Mouse (Mus musculus) embryo, embryonic 10 days (tissue): ENCODE data around the gene Gpatch2l.

Source experiments
- DNase-seq: peaks from one replicate; pipeline ENCODE4 v3.0.0-alpha.2; 2015; ENCODE audit warnings: low spot score

The Gpatch2l gene

DNA sequence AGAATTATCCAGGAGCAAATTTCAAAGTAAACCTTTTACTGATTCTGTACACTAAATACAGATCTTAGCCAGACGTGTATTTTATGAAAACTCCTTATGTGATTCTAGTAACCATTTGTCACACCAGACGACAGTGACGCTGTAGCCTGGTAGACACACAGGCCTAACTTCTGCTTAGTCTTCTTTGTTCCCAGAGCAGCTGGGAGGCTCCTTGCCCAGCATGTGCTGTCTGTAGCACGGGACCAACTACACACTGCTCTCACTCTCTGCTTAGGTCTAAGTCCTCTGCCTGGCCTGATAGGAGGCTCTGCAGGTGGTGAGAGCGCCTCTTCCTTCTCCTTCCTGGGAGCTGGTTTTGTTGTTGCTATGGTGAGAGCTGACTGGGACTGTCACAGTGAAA, 35.2 kb downstream of the Gpatch2l start:
- no peak for DNase-seq

DNA sequence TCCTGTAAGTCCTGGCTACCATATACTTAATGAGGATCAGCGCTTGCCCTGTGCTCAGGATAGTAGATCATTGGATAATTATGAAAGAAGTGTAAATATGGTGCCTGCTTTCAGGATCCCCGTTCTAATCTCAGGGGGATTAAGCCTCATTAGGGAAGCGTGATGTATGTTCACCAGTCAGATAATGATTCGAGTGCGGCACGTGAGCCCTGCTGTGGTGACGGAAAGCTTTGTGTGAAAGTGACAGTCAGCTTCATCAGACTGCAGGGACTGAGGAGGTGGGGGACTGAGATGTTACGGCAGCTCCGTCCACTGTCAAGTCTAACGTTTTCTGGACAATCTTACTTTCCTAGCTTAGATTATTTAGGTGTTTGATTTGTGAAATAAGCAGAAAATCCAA, 38.3 kb downstream of the Gpatch2l start:
- no peak for DNase-seq

DNA sequence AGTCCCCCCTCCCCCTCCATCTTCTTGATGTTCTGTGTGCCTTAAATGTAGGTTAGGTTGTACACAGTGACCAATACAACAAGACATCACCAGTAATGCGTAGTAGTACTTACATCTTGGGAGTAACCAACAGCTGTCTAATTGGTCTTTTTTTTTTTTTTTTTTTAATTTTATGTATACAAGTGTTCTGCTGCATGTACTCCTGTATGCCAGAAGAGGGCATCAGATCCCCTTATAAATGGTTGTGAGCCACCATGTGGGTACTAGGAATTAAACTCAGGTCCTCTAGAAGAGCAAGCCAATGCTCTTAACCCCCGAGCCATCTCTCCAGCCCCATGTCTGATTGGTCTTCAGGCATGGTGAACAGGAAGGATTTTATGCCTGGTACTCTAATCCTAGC, 44.0 kb downstream of the Gpatch2l start:
- DNase-seq, result no peak

DNA sequence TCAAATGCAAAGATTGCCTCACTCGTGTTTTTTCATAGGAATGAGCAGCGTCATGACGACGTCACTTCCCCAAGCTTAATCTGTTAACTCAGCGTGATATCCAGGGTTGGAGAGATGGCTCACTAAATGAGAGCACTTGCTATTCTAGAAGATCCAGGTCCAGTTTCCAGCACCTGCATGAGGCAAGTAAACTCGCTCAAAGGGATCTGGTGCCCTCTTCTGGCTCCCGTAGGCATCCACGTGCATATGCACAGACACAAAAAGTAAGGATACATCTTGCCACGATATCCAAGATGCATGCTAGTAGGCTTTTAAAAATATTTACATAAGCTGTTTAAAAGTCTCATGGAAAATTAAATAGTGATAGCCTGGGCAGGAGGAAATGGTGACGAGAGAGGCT, 55.8 kb downstream of the Gpatch2l start:
- DNase-seq, result no peak

DNA sequence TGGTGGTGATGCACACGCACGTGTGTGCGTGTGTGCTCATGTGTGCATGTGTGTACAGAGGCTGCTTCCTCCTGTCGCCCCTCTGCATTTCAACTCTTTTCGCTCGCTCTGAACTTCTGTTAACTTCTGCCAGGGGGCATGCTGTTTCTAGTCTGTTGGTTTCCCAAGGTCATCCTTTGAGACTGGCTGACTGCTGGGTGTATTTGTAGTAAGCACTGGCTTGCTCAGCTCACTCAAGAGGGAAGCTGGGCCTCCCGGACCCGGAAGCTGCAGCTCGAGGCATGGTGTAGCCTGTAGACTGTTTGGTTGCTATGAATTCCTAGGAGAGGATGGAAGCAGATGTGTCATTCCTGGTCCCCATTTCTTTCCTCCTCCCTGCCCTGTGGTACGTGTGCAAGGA, 61.3 kb downstream of the Gpatch2l start:
- no peak for DNase-seq

DNA sequence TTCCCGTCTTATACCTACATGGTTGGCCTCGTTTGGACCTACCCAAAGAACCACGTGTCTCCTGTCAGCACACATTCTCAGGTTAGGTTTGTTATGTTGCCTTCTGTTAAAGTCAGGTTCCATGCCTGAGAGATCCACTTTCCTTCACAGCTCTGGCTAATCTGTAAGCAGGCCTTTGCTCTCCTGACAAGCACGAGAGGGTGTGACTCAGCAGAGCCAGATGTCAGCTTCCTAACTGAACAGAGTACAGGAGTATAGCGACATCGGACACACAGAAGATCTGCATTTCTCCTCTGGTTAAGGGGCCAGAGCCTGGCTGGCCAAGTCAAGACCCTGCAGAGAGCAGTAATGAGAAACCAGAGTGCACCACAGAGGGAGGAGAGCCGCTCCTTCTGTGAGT, 63.4 kb downstream of the Gpatch2l start:
- DNase-seq, result peak; percentile 30

DNA sequence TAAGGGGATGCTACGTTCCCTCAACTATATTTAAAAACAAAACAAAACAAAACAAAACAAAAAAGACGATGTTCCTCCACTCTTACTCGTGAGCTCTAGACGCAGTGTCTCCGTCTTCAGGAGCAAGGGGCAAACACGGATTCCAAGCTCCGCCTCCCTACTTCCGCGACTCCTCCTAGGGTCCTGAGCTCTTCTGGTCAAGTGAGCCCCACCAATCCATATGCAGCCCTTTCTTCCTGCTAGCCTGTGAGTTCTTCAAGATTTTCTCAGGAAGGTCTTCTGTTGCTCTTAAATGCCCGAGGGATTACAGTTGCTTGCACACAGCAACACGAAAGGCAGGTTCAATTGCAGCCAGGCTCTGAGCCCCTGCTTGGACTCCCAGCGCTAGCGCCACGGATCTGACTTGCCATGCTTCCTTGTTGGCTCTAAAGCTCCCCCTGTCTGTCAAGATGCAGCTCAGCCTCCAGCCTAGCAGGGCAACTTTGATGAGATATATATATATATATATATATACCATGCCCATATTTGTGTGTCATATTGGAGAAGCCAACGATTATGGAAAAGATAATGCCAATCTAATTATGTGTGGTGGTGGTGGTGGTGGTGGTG, 64.1 kb downstream of the Gpatch2l start:
- DNase-seq, result peak; percentile 68

DNA sequence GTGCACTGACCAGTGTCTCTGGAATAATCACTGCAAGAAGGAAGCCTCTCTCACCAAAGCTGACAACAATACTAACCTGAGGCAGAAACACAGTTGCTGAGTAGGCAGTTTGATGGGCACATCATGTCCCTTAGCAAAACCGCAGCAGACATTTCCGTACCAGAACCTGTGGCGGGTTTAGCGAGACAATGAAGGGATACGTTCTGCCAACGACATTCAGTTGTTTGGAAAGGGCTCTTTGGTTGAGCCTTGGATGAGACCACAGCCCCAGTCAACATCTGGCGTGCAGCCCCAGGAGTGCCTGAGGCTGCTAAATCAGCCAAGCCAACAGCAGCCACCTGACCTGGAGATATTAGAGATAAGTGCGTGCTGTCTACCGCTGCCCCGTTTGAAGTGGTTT, 67.8 kb downstream of the Gpatch2l start:
- DNase-seq, result no peak

DNA sequence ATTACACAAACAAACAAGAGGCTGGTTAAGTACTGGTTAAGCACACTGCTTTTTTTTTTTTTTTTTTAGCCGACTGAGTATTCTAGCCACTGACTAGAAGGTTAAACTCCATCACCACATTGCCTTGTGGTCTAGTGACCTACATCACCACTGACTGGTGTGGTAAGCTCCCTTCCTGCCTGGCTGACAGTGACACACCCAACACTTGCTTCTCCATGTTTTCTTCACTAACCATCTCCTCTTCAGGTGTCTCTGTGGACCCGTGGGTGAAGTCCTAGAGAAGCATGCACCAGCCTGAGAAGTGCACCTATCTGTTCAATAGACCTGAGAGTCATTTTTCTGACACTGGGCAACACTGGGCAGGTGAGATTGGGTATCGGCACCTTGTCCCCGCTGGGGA, 68.2 kb downstream of the Gpatch2l start:
- no peak for DNase-seq

DNA sequence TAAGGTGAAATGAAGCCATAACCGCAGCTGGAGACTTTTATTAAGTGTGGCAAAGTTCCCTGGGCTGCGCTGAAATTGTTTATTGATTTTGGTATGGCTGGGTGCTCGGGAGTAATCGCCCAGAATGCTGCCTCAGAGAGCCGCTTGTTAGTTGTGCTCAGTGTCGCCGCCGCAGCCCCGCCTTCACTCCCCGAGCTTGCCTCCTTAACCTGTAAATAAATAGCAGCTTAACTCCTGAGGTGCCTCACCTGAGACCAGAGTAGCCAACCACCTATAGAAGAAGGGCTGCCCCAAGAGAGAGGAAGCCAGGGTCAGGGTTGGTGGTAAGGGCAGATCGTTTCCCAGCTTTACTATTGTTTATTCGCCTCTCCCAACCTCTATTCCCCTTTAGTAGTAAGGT, 79.0 kb downstream of the Gpatch2l start:
- peak; percentile 31 for DNase-seq

DNA sequence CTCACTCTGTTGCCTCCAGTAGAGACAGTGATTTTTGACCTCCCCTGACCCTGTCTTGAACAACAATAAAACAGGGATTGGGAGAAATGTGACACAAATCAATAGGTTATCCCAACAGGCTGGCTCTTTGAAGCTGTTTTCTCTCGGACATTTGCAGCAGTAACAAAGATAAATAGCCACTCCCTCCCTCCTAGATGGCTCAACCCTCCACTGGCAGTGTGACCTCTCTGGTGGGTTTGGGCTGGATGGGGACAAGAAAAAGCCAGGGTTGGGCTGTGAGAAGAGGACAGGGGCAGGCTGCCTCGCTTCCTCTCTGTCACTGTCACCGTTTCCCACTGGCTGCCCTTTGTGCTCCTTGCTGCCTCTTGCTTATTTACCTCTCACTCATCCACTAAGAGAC, 82.6 kb downstream of the Gpatch2l start:
- DNase-seq, result no peak

DNA sequence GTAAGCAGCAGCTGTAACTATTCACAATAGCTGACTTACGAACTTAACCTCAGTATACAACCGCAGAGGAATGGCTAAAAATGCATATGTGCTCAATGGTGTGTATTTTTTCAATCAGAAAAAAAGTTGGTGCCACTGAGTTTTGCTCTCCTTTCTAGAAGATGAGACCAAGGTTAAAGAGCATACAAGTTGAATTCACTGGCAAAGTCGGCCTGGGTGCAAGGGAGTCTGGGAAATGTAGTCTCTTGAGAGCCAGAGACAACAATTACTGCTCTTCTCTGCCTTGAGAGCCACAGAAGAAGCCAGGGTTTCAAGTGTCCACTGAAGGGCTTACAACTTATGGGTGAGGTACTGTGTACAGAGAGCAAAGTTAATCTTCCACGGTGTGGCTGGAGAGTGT, 88.2 kb downstream of the Gpatch2l start:
- no peak for DNase-seq

DNA sequence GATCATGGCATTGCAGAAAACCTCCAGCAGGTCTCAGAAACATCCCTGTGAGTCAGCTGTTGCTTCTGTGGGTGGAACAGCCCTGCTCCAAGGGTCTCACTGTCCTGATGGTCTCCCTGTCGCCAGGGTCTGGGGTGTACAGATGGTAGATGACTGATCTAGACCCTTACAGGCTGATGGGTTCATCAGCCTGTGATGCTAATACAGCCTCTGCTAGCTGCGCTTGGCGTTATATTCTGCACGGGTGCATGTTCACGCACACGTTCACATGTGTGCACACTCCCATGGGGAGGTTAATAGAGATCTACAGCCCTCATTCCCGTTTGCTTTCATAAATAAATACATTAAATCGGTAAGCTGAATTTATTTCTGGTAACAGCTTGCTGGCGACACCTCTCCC, 89.0 kb downstream of the Gpatch2l start:
- no peak for DNase-seq

DNA sequence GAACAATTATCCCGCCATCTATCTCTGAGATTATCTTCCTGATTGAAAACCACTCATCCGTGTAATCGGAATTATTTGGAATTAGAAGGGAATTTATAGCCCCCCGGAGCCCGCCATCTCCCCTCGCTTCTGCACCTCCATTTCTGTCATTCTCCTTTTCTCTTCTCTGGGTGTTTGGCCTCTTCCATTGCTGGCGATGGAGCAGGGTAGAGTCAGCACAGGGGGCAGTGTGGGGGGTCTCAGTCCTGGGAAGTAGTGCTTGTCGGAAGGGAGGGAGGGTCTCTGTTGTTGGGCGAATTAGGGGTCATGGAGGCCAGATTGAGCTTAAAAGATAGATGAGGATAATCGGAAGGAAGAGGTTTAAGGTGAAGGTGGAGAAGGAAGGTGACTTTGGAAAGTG, 89.6 kb downstream of the Gpatch2l start:
- DNase-seq, result no peak

DNA sequence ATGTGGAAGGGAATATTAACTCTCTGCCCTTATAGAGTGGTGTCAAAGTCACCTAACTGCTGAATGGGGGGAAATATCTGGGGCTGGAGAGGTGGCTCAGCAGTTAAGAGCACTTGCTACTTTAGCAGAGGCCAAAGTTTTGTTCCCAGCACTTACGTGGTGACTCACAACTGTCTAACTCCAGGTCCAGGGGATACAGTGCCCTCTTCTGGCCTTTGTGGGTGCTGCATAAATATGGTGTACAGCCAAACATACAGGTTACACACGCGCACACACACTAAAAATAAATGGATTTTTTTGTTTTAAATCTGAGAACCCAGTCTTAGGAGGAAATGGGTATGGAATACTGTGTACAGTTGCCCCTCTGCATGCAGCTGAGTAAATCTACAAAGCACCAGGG, 94.6 kb downstream of the Gpatch2l start:
- DNase-seq, result no peak

DNA sequence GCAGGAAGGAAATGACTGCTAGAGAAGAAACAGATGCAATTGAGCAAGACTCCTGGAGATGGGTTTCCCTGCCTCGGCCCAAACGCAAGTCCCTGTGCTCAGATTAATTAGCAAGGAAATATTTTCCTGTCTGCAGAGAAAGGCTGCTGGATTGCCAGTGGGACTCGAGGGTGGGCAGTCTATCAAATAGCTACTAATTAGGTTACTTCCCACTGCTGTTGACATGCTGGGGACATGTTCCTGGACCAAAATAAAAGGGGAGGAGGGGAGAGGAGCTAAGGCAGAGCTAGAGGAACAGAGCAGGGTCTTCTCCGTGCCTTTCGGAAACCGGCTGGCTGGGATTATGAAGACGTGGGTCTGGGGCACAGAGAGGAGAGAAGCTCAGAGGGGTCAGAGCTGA, 95.2 kb downstream of the Gpatch2l start:
- DNase-seq, result no peak
